Mouse (Mus musculus) midbrain, embryonic 14.5 days (tissue): ENCODE measurements around the gene Ankrd40. TPM values are rescaled to one million over a fixed set of nuclear protein-coding genes. Genes with fewer than 3 reads are reported as not detected.

Source experiments
- ATAC-seq: fragments of 200-750 bp; cut with Nextera tagmentation; 2 replicates; pipeline ENCODE4 v1.8.0; 2017; ENCODE audit warnings: moderate number of reproducible peaks, moderate library complexity; ENCODE audit not compliant: low FRiP score, low TSS enrichment
- DNase-seq: peaks from one replicate; pipeline ENCODE4 v3.0.0-alpha.2; 2015
- H3K27ac ChIP-seq: fragments of 300-500 bp; sonication (generic); replicated peaks from 2 replicates; pipeline ENCODE4 v1.5.1; 2014; ENCODE audit warnings: mild to moderate bottlenecking, low read depth, low read length, moderate library complexity
- H3K27me3 ChIP-seq: fragments of 300-500 bp; sonication (generic); 2 replicates; pipeline ENCODE4 v1.6.1; 2014; ENCODE audit warnings: low read length, control low read depth, mixed read lengths; ENCODE audit not compliant: control insufficient read depth, insufficient read depth
- H3K36me3 ChIP-seq: fragments of 300-500 bp; sonication (generic); 2 replicates; pipeline ENCODE4 v1.6.1; 2014; ENCODE audit warnings: low read length, control low read depth; ENCODE audit not compliant: control insufficient read depth, insufficient read depth
- H3K4me1 ChIP-seq: fragments of 300-500 bp; sonication (generic); 2 replicates; pipeline ENCODE4 v1.6.1; 2014; ENCODE audit warnings: mild to moderate bottlenecking, antibody characterized with exemption, low read length, control low read depth; ENCODE audit not compliant: control insufficient read depth, insufficient read depth
- H3K4me2 ChIP-seq: fragments of 300-500 bp; sonication (generic); 2 replicates; pipeline ENCODE4 v1.6.1; 2014; ENCODE audit warnings: mild to moderate bottlenecking, low read length, moderate library complexity
- H3K4me3 ChIP-seq: fragments of 300-500 bp; sonication (generic); replicated peaks from 2 replicates; pipeline ENCODE4 v1.5.1; 2014; ENCODE audit warnings: low read depth, low read length
- H3K9ac ChIP-seq: fragments of 300-500 bp; sonication (generic); replicated peaks from 2 replicates; pipeline ENCODE4 v1.6.1; 2014; ENCODE audit warnings: mild to moderate bottlenecking, low read length, moderate library complexity
- H3K9me3 ChIP-seq: fragments of 300-500 bp; sonication (generic); 2 replicates; pipeline ENCODE4 v1.6.1; 2016; ENCODE audit warnings: low read length, control low read depth, mixed read lengths; ENCODE audit not compliant: control insufficient read depth
- WGBS: fragments of 180-500 bp; shearing (Covaris S2); extraction: QIAGEN DNeasy Blood & Tissue Kit; methylation state at CpG from one replicate; pipeline ENCODE4 v1.1.7; 2014; 5-methylcytosine and 5-hydroxymethylcytosine counted together
- polyA plus RNA-seq: library from polyadenylated mRNA; unstranded; fragments of >200 nt; fragmentation: Nextera tagmentation; extraction: Ambion mirVana; gene quantifications from 2 replicates; pipeline ENCODE4 v1.2.1, GENCODE M21; 2014

The Ankrd40 gene
- polyA plus RNA-seq, 1 experiment from 2014 or later, result 13.1 TPM

DNA sequence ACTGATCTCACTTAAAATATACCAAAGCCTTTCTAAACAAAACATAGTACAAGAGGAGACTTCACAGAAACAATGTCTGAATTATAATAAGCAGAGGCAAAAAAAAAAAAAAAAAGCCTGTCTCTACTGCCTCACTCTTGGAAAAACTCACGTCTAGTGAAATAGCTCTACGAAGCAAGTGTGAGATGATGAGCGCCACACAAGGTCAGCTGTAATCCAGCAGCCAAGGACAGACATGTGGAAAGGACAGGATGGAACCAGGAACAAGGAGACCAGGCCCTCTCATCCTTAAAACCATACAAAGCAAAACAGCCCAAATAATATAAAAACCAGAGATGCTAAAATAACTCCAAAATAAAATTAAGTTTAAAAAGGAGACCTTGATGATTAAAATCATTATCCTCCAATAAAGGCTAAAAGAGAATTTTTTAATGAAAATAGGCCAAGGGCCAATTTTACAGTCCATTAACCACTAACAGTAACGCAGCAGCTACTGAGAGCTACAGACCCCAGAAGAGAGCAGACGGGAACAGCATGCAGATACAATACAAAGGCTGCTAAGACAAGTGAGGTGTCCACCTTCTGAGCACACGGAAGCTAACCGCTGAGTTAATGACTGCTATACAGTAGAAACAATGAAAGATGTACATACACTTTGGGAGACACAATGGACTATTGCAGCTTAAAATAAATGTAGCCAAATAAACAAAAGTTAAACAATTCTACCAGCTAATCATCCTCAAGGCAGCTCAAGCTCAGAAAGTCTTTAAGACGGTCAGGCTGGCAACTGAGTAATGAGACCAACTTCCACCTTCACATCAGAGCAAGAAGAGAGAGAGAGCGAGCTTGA, 32.6 kb upstream of the Ankrd40 start:
- Histone ChIP-seq H3K4me3 (no peak overlapping the region), H3K9me3 (no peaks in the 10 kb centered on the region), H3K27ac (no peak overlapping the region), H3K36me3 (peaks cover 92% of the 10 kb centered on the region), H3K27me3 (no peaks in the 10 kb centered on the region), H3K9ac (no peak overlapping the region), H3K4me2 (no peak overlapping the region), H3K4me1 (no peaks in the 10 kb centered on the region)
- DNase-seq, result no peak
- WGBS, result 82% methylated on average over 9 of the region's 9 CpGs
- ATAC-seq, result no peak

DNA sequence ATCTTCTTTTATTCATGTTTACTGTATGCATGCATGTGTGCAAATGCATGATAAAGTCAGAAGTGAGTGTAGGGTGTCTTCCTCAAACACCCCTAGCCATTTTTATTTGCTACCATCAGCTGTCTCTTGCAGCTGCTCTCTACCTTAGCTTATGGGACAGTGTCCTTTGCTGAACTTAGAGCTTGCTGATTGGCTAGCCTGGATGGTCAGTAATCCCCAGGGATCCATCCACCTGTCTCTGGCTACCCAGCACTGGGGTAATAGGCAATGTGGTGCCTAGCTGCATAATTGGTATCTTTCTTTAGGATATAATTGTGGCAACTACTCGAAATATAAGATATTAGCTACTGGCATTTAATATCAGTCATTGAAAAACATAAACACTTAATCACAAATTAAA, 15.1 kb upstream of the Ankrd40 start:
- H3K4me3 ChIP-seq, result no peak overlapping the region

DNA sequence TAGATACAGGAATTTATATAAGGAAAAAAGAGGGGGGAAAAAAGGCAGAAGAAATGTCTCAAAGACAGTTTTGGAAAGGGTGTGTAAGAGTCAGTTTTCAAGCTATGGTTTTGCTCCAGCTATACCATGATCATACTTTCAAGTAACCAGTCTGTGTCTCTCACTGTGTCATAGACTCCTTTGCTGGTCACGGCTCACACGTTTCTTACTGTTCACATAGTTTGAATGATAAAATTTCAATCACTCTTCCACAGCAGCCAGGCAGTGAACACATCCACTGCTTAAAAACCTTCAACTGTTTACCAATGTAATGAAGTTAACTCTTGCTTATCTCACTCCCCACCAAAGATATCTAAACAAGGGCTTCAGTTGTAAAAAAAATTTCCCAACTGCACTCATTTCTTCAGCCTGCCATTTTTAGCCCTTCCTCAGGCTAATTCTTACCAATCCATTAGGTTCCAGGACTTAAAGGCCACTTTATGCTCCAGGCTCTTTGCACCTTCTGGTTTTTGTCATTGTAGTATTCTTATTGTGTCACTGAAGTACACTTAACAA, 13.6 kb upstream of the Ankrd40 start:
- no peak overlapping the region for H3K9ac ChIP-seq
- H3K36me3 ChIP-seq, result no peaks in the 10 kb centered on the region
- ATAC-seq (no peak), DNase-seq (no peak)
- H3K4me1 ChIP-seq, result peaks cover 31% of the 10 kb centered on the region
- H3K4me2 ChIP-seq, result no peak overlapping the region
- H3K27ac ChIP-seq, result no peak overlapping the region
- H3K27me3 ChIP-seq, result no peaks in the 10 kb centered on the region
- no peaks in the 10 kb centered on the region for H3K9me3 ChIP-seq
- H3K4me3 ChIP-seq, result no peak overlapping the region
- 86% methylated on average over 2 of the region's 2 CpGs for WGBS

More for the DNA sequence above, 15.1 kb upstream of the Ankrd40 start:
- Histone ChIP-seq H3K9me3 (no peaks in the 10 kb centered on the region), H3K36me3 (peaks cover 6% of the 10 kb centered on the region; the same call in 1 of the 2 replicates), H3K9ac (no peak overlapping the region), H3K4me2 (no peak overlapping the region), H3K4me1 (peaks cover 25% of the 10 kb centered on the region), H3K27ac (no peak overlapping the region), H3K27me3 (no peaks in the 10 kb centered on the region)
- ATAC-seq (no peak), DNase-seq (no peak)
- WGBS, result 94% methylated on average over 1 of the region's 1 CpGs

DNA sequence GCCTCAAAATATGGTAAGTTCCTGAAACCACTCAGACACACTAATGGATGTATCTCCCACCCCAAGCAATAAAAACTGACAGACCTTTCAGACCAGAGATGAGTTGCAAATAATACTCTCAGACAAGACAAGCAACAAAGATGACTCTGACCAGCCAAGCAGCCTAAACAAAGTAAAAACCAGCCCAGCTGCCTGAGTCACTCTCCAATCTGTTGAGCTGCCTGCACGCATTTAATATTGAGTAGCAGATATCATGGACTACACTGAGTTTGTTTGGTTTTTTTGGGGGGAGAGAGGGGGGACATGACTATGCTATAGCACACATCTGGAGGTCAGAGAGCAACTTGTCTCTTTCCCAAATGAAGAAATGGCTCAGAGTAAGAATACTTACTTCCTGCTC, 12.5 kb upstream of the Ankrd40 start:
- H3K4me3 ChIP-seq, result no peak overlapping the region
- no peak overlapping the region for H3K4me2 ChIP-seq
- no peak for DNase-seq
- no peak for ATAC-seq
- H3K4me1 ChIP-seq, result peaks cover 42% of the 10 kb centered on the region
- H3K27ac ChIP-seq, result no peak overlapping the region
- WGBS, result 76% methylated on average over 1 of the region's 1 CpGs
- H3K27me3 ChIP-seq, result no peaks in the 10 kb centered on the region
- no peak overlapping the region for H3K9ac ChIP-seq
- H3K36me3 ChIP-seq, result no peaks in the 10 kb centered on the region
- H3K9me3 ChIP-seq, result no peaks in the 10 kb centered on the region

DNA sequence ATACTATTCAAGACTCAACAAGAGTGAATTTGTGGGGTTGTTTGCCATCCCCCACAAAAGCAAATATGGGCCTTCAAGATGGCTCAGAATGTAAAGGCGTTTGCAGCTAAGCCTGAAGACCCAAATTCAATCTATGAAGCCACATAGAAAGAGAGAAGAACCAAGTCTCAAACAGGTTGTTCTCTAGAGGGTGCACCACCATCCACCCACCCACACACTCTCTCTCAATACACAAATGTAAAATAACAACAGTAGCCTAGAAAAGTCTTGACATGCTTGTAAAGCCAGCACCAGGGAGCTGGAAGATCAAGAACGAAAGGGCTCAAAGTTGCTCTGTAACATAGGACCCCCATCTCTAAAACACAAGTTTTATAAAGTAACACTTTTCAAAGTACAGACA, 11.3 kb upstream of the Ankrd40 start:
- H3K36me3 ChIP-seq, result no peaks in the 10 kb centered on the region
- WGBS, result 85% methylated on average over 2 of the region's 2 CpGs
- peaks cover 44% of the 10 kb centered on the region for H3K4me1 ChIP-seq

DNA sequence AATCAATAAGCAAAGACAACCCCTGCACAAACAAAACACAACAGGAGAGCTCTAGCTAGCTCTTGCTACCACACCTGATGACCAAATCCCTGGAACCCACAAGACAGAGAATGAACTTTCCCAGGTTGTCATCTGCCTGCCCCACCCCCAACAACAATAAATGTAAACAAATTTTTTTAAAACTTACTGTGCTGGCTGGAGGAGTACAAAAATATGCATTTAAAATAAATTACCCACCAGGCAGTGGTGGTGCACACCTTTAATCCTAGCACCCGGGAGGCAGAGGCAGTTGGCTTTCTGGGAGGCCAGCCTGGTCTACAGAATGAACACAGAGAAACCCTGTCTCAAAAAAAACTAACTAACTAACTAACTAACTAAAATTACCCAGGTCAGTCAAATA, 10.8 kb upstream of the Ankrd40 start:
- Histone ChIP-seq H3K4me2 (no peak overlapping the region), H3K4me1 (peaks cover 44% of the 10 kb centered on the region), H3K27ac (no peak overlapping the region), H3K9ac (no peak overlapping the region), H3K4me3 (no peak overlapping the region), H3K9me3 (no peaks in the 10 kb centered on the region), H3K36me3 (no peaks in the 10 kb centered on the region), H3K27me3 (no peaks in the 10 kb centered on the region)
- DNase-seq, result no peak
- no peak for ATAC-seq
- 79% methylated on average over 1 of the region's 1 CpGs for WGBS

More for the DNA sequence above, 11.3 kb upstream of the Ankrd40 start:
- H3K4me2 ChIP-seq, result no peak overlapping the region
- no peak for DNase-seq
- no peak overlapping the region for H3K4me3 ChIP-seq
- ATAC-seq, result no peak
- no peak overlapping the region for H3K9ac ChIP-seq
- no peaks in the 10 kb centered on the region for H3K27me3 ChIP-seq
- H3K27ac ChIP-seq, result no peak overlapping the region
- H3K9me3 ChIP-seq, result no peaks in the 10 kb centered on the region

DNA sequence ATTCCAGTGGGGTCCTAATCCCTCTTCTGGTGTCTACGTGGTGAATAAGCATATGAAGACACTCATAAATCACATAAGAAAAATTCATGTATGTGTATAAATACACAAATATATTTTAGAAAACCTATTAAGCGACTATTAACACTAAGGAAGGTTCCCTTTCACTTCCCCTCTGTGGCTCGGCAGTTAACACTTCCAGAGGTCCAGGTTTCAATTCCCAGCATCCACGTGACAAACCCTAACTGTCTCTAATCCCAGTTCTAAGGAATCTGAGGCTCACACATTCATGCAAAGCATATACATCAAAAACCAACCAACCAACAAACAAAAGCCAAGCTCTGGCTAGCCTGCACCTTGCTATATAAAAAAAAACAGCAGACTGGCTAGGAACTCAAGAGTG, 10.3 kb upstream of the Ankrd40 start:
- Histone ChIP-seq H3K4me2 (no peak overlapping the region), H3K4me1 (peaks cover 44% of the 10 kb centered on the region), H3K27ac (no peak overlapping the region), H3K36me3 (no peaks in the 10 kb centered on the region), H3K27me3 (no peaks in the 10 kb centered on the region), H3K9me3 (no peaks in the 10 kb centered on the region), H3K9ac (no peak overlapping the region), H3K4me3 (no peak overlapping the region)
- DNase-seq, result no peak
- no peak for ATAC-seq
- 59% methylated on average over 4 of the region's 4 CpGs for WGBS

DNA sequence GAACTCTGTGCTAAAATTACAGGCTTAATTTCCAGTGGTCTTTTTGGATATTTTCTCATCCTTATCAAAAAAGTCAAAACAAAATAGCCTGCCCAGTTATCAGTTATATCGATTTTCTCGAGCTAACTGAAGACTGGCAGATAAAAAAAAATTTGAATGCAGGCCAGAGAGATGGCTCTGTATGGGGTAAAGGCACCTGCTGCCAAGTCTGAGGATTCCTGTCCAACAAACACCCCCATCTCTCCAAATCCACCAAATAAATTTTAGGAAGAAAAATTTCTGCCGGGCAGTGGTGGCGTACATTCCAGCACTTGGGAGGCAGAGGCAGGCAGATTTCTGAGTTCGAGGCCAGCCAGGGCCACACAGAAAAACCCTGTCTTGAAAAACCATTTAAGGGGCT, 9.7 kb upstream of the Ankrd40 start:
- Histone ChIP-seq H3K4me2 (no peak overlapping the region), H3K4me1 (peaks cover 47% of the 10 kb centered on the region), H3K27me3 (no peaks in the 10 kb centered on the region), H3K4me3 (no peak overlapping the region), H3K9me3 (no peaks in the 10 kb centered on the region), H3K9ac (no peak overlapping the region), H3K27ac (no peak overlapping the region), H3K36me3 (no peaks in the 10 kb centered on the region)
- 92% methylated on average over 5 of the region's 5 CpGs for WGBS
- no peak for DNase-seq
- ATAC-seq, result no peak
